Mouse (Mus musculus) forebrain, embryonic 12.5 days (tissue): Measurements from ENCODE around the gene Zfp169. TPM values are rescaled to one million over a fixed set of nuclear protein-coding genes. Genes with fewer than 3 reads are reported as not detected.
A peak's percentile ranks its signal among the peaks of the same experiment; 100 is the strongest.

ENCODE experiments used
- microRNA counts: library from miRNA; unstranded; fragments of <30 nt; microRNA quantifications from one replicate; lab custom pipeline; 2017
- microRNA-seq: library from miRNA; unstranded; fragments of <30 nt; microRNA quantifications from one replicate; pipeline ENCODE4, GENCODE M21; 2017
- polyA plus RNA-seq: library from polyadenylated mRNA; unstranded; fragments of >200 nt; fragmentation: Nextera tagmentation; extraction: Ambion mirVana; gene quantifications from 2 replicates; pipeline ENCODE4 v1.2.1, GENCODE M21; 2016

The Zfp169 gene
- polyA plus RNA-seq, 1 experiment from 2014 or later, result 5.7 TPM

MicroRNA genes within 50 kb of the gene (microRNA counts, 519-probe panel; counts per million panel counts)
- 5,826 counts per million, percentile 79 among the panel's probes with 10 or more counts for microRNA mmu-let-7a (lab: Ali Mortazavi, UCI)
- microRNA mmu-let-7d (lab: Ali Mortazavi, UCI), result 6,848 counts per million, percentile 90 among the panel's probes with 10 or more counts
- 4,769 counts per million, percentile 60 among the panel's probes with 10 or more counts for microRNA mmu-let-7f (lab: Ali Mortazavi, UCI)

Small RNA genes lying within 50 kb of the gene (microRNA-seq; reads per million reads assigned to microRNA genes)
- not detected for gene Gm24111
- 77.9 reads per million, percentile 47 among the genes with 10 or more reads in this experiment for gene Mirlet7a-1
- 3,001 reads per million, percentile 86 among the genes with 10 or more reads in this experiment for gene Mirlet7d
- not detected for gene Mirlet7f-1

Other genes starting within 250 kb of the Zfp169 start
- 2.9 TPM in 2 replicates for gene A830005F24Rik, start 119 bp upstream of the Zfp169 start, polyA plus RNA-seq
- 16.1 and 19.3 TPM in 2 replicates for gene Ptpdc1, start 112.2 kb upstream of the Zfp169 start, polyA plus RNA-seq
- 0.88 and 2.2 TPM in 2 replicates for gene Barx1, start 149.5 kb upstream of the Zfp169 start, polyA plus RNA-seq